Mouse (Mus musculus) forebrain, embryonic 11.5 days (tissue): ENCODE data around the gene Ccl7. TPM values are rescaled to one million over a fixed set of nuclear protein-coding genes. Genes with fewer than 3 reads are reported as not detected.

Source experiments
- ATAC-seq: fragments of 200-750 bp; cut with Nextera tagmentation; replicated peaks from 2 replicates; pipeline ENCODE4 v1.8.0; 2017; ENCODE audit warnings: moderate TSS enrichment; ENCODE audit not compliant: low FRiP score
- DNase-seq: peaks from one replicate; pipeline ENCODE4 v3.0.0-alpha.2; 2017; ENCODE audit warnings: low spot score
- H3K27ac ChIP-seq: fragments of 300-500 bp; sonication (generic); 2 replicates; pipeline ENCODE4 v1.5.1; 2014; ENCODE audit warnings: low read depth, low read length
- H3K27me3 ChIP-seq: fragments of 300-500 bp; sonication (generic); 2 replicates; pipeline ENCODE4 v1.6.1; 2014; ENCODE audit warnings: mild to moderate bottlenecking, low read length, mixed read lengths; ENCODE audit not compliant: control insufficient read depth, insufficient read depth
- H3K36me3 ChIP-seq: fragments of 300-500 bp; sonication (generic); 2 replicates; pipeline ENCODE4 v1.6.1; 2014; ENCODE audit warnings: mild to moderate bottlenecking, low read length, moderate library complexity, mixed read lengths; ENCODE audit not compliant: control insufficient read depth, insufficient read depth
- H3K4me1 ChIP-seq: fragments of 300-500 bp; sonication (generic); replicated peaks from 2 replicates; pipeline ENCODE4 v1.6.1; 2014; ENCODE audit warnings: low read length, mixed read lengths; ENCODE audit not compliant: control insufficient read depth, insufficient read depth
- H3K4me2 ChIP-seq: fragments of 300-500 bp; sonication (generic); 2 replicates; pipeline ENCODE4 v1.6.1; 2014; ENCODE audit warnings: low read depth, mild to moderate bottlenecking, low read length, moderate library complexity, mixed read lengths; ENCODE audit not compliant: severe bottlenecking
- H3K4me3 ChIP-seq: fragments of 300-500 bp; sonication (generic); 2 replicates; pipeline ENCODE4 v1.5.1; 2014; ENCODE audit warnings: low read depth, low read length
- H3K9ac ChIP-seq: fragments of 300-500 bp; sonication (generic); 2 replicates; pipeline ENCODE4 v1.6.1; 2014; ENCODE audit warnings: low read length
- H3K9me3 ChIP-seq: fragments of 300-500 bp; sonication (generic); 2 replicates; pipeline ENCODE4 v1.6.1; 2016; ENCODE audit warnings: low read length, mixed read lengths; ENCODE audit not compliant: control insufficient read depth
- WGBS: fragments of 180-500 bp; shearing (Covaris S2); extraction: QIAGEN DNeasy Blood & Tissue Kit; methylation state at CpG from one replicate; pipeline ENCODE4 v1.1.7; 2014; 5-methylcytosine and 5-hydroxymethylcytosine counted together
- polyA plus RNA-seq: library from polyadenylated mRNA; unstranded; fragments of >200 nt; fragmentation: Nextera tagmentation; extraction: Ambion mirVana; gene quantifications from 2 replicates; pipeline ENCODE4 v1.2.1, GENCODE M21; 2014

Gene Ccl7
- polyA plus RNA-seq, 1 experiment from 2014 or later, result 0.57 TPM

- Histone ChIP-seq H3K4me2 (no peak overlapping the region), H3K9ac (no peak overlapping the region), H3K4me1 (no peaks in the 10 kb centered on the region), H3K27ac (no peak overlapping the region), H3K4me3 (no peak overlapping the region), H3K36me3 (no peaks in the 10 kb centered on the region), H3K9me3 (no peaks in the 10 kb centered on the region), H3K27me3 (no peaks in the 10 kb centered on the region)
- ATAC-seq, result no peak
- WGBS, result 88% methylated on average over 3 of the region's 3 CpGs
- no peak for DNase-seq
These were observed 28.2 kb downstream of the Ccl7 start for GRCm38 (mm10) chr11:82073686-82074085.

DNA sequence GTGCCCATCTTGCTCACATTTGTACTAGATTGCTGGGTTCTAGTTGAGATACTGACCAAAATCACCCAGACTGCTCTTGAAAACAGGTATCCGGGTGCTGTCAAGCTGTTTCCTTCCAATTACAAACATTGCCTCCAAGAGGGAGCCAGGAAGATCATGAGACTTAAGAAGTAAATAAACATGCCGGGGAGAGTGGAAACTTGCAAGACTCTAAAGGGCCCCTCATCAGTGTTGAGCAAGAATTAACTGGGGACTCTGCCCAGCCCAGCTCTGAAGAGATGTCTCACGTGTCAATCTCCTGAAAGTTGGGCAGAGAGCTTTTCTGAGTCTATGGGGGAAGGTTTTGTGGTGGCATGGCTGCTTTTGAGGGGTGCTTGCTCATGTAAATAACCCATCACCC, 31.5 kb downstream of the Ccl7 start:
- no peaks in the 10 kb centered on the region for H3K9me3 ChIP-seq
- H3K9ac ChIP-seq, result no peak overlapping the region
- no peak overlapping the region for H3K4me3 ChIP-seq
- WGBS, result 75% methylated on average over 3 of the region's 3 CpGs
- no peaks in the 10 kb centered on the region for H3K36me3 ChIP-seq
- no peak overlapping the region for H3K27ac ChIP-seq
- no peaks in the 10 kb centered on the region for H3K27me3 ChIP-seq
- H3K4me2 ChIP-seq, result no peak overlapping the region
- DNase-seq (no peak), ATAC-seq (no peak)
- no peaks in the 10 kb centered on the region for H3K4me1 ChIP-seq

DNA sequence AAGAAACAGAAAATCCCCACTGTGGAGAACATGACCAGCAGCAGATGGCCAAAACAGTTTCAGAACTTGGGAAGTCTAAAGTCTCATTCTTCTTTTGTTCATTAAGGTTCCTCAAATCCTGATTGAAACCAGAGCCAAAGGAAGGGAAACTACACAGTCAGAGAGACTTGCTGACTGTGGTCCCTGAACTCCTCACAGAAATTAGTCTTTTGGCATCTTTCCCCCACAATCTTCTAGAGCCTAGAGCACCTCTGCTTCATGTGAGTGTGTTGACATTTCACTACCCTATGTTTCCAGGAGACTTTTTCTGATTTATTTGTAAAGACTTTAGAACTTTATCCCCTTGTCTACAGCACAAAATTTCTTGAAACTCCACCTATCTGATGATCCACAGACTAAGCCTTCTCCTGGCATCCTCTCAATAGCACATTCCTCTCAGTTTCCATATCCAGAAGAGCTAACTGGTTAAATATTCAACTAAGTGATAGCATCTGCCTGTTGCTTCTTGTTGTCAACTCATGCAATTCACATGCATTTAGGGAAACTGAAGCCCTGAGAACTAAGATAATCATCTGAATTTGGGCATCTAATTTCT, 32.7 kb downstream of the Ccl7 start:
- ATAC-seq (no peak), DNase-seq (no peak)
- Histone ChIP-seq H3K27me3 (no peaks in the 10 kb centered on the region), H3K9me3 (no peaks in the 10 kb centered on the region), H3K36me3 (no peaks in the 10 kb centered on the region), H3K4me1 (no peaks in the 10 kb centered on the region), H3K9ac (no peak overlapping the region), H3K27ac (no peak overlapping the region), H3K4me3 (no peak overlapping the region), H3K4me2 (no peak overlapping the region)

DNA sequence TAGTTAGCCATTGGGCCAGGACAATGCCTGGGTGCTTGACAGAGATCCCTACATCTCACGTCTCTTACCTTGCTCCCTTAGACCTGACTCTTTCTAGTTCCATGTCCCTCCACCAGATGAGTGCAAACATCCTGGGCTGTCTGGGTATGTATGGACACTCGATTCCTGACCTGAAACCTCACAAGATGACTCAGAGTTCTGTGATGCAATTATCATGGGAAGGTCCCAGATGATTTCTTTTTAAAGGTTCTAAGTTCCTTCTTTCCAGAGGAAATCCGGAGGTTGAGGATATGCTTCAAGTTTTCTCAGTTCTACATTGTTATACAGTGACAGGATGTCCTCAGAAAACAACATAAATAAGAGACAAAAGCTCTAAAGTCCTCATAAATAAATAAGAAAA, 35.4 kb downstream of the Ccl7 start:
- H3K9me3 ChIP-seq, result no peaks in the 10 kb centered on the region
- H3K4me3 ChIP-seq, result no peak overlapping the region
- no peak overlapping the region for H3K9ac ChIP-seq
- H3K4me2 ChIP-seq, result no peak overlapping the region
- DNase-seq (no peak), ATAC-seq (no peak)
- no peaks in the 10 kb centered on the region for H3K27me3 ChIP-seq
- WGBS, result 76% methylated on average over 3 of the region's 3 CpGs
- no peak overlapping the region for H3K27ac ChIP-seq
- no peaks in the 10 kb centered on the region for H3K36me3 ChIP-seq
- H3K4me1 ChIP-seq, result no peaks in the 10 kb centered on the region

DNA sequence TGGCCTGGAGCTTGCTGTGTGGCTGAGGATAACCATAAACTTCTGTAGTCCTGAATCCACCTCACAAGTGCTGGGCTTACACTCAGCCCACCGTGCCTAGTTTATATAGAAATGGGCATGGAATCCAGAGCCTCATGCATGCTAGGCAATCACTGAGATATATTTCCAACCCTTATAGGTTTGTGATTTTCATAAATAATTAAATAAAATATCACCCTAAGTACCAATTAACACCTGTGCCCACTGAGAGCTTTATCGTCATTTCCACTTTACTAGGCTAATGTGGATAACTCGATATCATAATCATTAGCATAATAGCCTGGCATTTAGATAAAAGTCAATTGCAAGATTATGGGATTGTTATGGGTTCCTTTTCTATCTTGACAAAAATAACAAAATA, 38.8 kb downstream of the Ccl7 start:
- H3K4me1 ChIP-seq, result no peaks in the 10 kb centered on the region
- WGBS, result 85% methylated on average over 3 of the region's 3 CpGs
- no peak for DNase-seq
- H3K9me3 ChIP-seq, result no peaks in the 10 kb centered on the region
- no peak overlapping the region for H3K27ac ChIP-seq
- H3K4me2 ChIP-seq, result no peak overlapping the region
- H3K9ac ChIP-seq, result no peak overlapping the region
- no peak for ATAC-seq
- H3K4me3 ChIP-seq, result no peak overlapping the region
- no peaks in the 10 kb centered on the region for H3K36me3 ChIP-seq
- no peaks in the 10 kb centered on the region for H3K27me3 ChIP-seq

Other genes with a start within 250 kb of the Ccl7 start
- not detected in 2 replicates for gene 5530401A14Rik, start 185.0 kb upstream of the Ccl7 start, polyA plus RNA-seq
- 0.94 and 1.4 TPM in 2 replicates for gene Asic2, start 77.3 kb upstream of the Ccl7 start, polyA plus RNA-seq
- 0.47 and 0.88 TPM in 2 replicates for gene Ccl2, start 10.1 kb upstream of the Ccl7 start, polyA plus RNA-seq
- gene Gm17268, start 7.2 kb upstream of the Ccl7 start, polyA plus RNA-seq, result not detected in 2 replicates
- gene Ccl11, start 12.1 kb downstream of the Ccl7 start, polyA plus RNA-seq, result not detected in 2 replicates
- 0.87 and 0.91 TPM in 2 replicates for gene Ccl12, start 56.1 kb downstream of the Ccl7 start, polyA plus RNA-seq
- not detected in 2 replicates for gene Ccl8, start 69.5 kb downstream of the Ccl7 start, polyA plus RNA-seq